Mouse (Mus musculus): Measurements from ENCODE around the gene Pet117.
"Not testable (repeated sequence)": the region's sequence is repeated elsewhere in the genome, so short reads cannot be mapped to it uniquely, and the experiment has no call there.

Gene Pet117

DNA sequence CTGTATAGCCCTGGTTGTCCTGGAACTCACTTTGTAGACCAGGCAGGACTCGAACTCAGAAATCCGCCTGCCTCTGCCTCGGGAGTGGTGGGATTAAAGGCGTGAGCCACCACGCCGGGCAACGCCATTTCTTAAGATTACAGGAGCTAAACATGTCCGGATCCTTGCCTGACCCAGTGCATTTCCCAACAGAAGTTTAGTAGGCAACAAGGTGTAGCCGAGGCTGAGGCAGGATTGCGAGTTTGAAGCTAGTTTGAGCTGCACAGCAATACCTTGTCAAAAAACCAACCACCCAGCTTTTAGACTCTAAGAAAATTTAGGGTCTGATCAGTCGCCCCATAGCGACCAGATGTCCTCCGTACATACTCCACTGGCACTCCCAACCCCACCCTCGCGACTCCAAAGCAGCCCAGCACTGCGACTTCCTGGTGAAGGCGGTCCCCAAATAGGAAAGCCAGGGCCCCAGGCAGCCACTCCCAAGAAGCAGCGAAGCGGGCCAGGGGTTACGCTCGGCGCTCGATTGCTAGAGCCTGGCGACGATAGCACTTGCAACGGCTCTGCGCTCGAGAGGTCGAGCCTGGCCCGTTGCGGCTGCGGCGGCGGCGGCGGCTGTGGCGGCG is at the start of gene Pet117, which contains the start of gene Kat14:
Gene Pet117, plus strand, starts transcription at position 597 of the 620 bp plus-strand sequence.
Gene Kat14, plus strand, starts transcription at position 584 of the 620 bp plus-strand sequence.
- in situ Hi-C loops (cut with MboI; ENCODE audit: unreplicated experiment in 2 of 2), result loop anchor here in 1 of 2 experiments (10.0 kb wide), 1 partner anchor 254 kb away; no protein-coding TSS in a partner anchor

DNA sequence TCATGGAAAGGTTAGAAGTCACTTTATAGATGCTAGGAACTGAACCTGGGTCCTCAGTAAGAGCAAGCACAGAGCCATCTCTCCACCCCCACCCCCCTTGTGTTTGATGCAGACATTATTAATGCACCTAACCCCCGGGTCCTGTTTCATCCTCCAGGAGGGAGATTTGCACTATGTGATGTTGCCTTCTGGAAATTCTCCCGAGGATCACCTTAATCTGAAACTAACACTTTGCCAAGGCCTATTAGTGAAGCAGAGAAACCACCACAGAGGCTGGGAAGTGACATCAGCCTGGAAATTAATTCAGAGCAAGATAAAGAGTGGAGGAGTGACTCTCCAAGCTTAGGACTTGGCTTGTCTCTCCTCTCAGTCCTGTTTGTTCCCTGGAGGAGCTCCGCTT is 44.6 kb upstream of the Pet117 start:
- in situ Hi-C loops (cut with MboI; ENCODE audit: unreplicated experiment in 2 of 2), result loop anchor here in 1 of 2 experiments (25.0 kb wide), 1 partner anchor 1212 kb away; no protein-coding TSS in a partner anchor

DNA sequence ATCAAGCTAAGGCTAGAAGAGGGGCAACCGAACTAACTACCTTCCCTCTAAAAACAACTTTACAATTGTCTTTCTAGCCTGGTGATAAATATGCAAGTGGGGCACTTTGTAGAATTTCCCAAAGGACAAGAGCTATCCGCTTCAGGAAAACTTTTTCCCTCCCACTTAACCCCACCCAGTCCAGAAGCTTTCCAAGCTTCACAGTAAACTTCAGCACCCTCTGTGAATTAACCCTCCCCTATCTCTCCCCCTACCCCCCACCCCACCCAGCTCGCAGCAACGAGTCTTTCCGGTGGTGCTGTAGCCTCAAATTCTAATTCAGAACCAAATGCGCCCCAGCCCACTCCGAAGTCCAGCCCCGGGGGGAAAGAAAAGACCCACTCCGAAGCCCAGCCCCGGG is 39.3 kb upstream of the Pet117 start:
- in situ Hi-C loops (cut with MboI; ENCODE audit: unreplicated experiment in 2 of 2), result no loop called here

DNA sequence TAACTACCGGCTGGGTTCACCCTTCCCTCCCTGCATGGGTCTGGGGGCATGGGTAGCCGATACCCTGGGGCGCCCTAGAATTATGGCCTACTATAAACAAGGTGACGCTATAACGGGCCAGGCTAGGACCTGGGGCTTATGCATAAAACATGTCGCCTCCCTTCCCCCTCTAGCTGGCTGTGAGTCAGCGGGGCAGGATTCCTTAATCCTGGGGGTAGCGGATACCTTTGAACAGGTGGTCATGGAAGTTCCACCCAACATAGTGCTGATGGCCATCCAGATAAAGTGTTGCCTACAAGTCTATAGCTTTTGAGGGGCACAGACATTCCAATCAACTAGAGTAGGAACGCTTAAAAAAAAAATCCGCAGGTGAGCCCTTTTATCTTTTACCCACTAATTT is 38.9 kb upstream of the Pet117 start:
- in situ Hi-C loops (cut with MboI; ENCODE audit: unreplicated experiment in 2 of 2), result no loop called here

DNA sequence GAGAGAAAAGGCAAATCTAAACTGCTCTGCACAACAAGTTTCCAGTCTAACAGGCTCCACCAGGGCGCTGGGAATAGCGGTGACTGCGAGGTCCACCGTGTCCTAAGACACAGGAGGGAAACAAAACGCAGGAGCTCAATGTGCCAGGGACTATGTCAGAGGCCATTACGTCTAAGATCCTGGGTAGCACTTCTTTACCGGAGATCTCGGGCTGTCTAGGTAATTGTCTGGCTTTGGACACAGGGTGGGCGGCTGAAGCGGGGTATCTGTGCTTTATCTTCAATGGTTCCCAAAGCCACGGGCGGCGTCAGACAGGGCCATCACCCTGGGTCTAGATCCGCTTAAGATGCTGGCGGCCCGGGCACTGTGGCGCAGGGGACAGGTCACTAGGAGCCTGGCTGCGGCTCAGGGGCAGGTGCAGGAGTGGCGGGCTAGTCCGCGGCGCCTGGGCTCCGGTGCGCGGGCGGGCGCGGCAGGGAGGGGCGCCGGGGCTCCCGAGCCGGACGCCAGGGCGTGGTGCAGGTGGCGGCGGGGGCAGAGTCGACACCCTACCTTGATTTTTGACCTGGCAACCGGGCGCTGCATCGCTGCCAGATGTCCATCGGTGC is 38.3 kb upstream of the Pet117 start:
- in situ Hi-C loops (cut with MboI; ENCODE audit: unreplicated experiment in 2 of 2), result no loop called here

DNA sequence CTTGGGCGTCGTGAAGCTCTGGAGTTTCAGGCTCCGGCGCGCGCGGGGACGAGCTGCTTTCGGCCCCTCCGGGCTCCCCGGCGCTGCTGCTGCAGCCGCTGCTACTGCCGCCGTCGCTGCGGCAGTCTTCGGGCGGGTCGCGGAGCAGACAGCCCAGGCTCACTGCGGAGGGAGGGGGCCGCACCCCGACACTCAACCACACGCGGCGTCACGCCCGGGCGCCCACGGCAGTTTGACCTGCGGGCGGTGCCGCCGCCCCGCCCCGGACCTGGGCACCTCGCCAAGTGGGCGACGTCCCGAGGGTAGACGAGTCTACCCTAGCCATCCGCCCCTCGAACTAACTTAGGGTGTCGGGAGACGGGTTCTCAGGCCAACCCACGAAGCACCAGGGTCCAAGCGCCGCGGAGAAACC is 37.8 kb upstream of the Pet117 start:
- in situ Hi-C loops (cut with MboI; ENCODE audit: unreplicated experiment in 2 of 2), result no loop called here

DNA sequence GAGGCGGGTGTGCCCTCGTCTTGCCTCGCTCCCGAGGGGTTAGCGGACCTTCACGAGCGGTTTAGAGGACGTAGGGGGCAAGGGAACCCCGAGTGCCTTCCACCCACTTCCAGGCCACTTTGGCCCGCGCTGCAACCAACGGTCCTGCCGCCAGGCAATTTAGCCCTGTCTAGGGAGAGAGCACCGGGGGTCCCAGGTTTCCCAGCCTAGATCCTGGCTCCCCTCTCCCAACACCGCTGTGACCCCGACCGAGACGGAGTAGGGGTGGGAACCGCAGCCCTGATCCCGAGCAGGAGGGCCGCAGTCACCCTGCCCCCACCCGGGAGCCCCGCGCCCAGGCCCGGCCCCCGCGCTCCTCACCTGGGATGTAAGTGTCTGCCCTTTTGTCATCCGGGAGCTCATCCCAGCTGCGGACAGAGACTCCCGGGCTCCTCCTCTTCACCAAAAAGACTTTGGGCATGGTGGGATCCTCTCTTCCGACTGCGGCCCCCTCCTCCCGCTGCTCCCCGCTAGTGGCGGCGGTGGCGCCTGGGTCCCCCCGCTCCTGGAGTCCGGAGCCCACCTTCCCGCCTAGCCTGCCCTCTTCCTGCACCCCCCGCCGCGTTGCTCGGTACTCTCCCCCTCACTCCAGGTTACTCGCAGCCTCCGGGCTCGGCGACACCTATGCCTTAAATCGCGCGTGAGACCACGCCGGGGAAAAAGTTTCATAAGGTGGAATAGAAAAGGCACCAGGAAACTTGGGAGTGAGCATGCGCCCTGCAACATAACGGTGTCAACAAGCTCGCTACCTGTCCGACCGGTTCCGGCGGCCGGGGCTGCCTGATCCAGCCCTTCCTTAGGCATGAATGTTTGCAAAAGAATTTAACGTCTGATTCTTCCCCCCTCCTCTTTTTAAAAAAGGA is 37.1 kb upstream of the Pet117 start, which contains the start of gene Ovol2:
Gene Ovol2, minus strand, starts transcription at position 746 of the 902 bp plus-strand sequence.
- in situ Hi-C loops (cut with MboI; ENCODE audit: unreplicated experiment in 2 of 2), result no loop called here

DNA sequence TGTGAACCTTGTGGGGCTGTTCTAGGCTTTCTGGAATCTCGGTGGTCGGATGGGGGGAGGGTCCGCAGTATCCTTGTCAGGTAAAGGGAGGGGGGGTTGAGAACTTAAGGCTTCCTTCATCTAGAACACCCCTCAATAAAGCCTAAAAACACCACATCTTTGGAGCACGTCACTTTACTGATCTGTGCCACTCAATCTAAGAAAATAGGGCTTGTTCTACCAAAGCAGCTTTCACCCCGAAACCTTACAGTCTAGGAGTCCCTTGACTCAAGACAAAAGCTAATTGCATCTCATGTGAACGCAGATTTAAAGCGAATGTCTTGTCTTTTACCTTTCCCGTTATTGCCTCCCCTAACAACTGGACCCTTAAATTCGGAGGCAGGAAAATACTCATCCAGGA is 36.3 kb upstream of the Pet117 start:
- in situ Hi-C loops (cut with MboI; ENCODE audit: unreplicated experiment in 2 of 2), result no loop called here

DNA sequence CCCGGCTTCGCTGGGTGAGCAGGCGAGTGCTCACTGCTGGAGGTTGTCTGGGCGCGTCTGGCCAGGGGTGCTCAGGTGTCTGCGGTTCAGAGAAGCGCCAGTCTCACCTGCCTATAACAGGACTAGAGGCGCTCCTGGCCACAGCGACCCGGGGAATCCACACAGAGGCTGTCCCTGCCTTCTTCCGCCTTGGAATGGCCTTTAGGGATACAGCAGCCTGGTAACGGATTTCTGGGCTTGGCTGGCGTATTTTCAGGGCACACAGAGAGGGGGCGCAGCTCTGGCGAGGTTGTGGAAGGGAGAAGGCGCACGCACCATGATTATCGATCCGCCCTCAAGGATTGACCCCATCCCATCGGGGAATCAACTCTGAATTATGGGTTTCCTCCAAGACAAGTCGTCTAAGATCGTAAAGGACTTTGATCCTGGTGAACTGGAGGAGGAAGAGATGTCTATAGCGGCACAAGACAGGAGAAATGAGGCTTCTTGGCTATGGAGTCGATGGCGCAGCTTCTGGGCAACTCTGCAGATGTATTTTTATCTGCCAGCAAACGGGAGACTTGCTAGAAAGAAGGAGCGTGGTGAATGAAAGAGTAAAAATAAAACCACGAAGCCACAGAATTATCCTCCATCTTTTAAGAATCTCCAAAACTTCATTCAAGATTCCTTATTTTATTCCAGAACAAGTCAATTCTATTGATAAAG is 35.5 kb upstream of the Pet117 start:
- in situ Hi-C loops (cut with MboI; ENCODE audit: unreplicated experiment in 2 of 2), result no loop called here

DNA sequence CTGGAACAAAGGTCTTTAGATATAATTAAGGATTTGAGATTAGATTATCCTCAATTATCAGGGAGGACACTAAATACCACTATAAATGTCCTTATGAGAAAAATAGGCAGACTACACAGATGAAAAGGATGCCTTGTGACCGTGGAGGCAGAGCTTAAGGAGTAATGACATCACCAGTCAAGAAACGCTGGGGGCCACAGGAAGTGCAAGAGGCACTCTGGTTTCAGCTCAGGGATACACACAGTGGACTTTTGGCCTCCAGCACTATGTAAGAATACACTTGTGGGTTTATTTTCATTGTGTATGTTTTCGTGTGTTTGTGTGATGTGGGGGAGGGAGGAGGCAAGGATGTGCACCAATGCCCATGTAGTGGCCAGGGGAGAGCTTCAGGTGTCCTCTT is 31.6 kb upstream of the Pet117 start:
- in situ Hi-C loops (cut with MboI; ENCODE audit: unreplicated experiment in 2 of 2), result no loop called here

DNA sequence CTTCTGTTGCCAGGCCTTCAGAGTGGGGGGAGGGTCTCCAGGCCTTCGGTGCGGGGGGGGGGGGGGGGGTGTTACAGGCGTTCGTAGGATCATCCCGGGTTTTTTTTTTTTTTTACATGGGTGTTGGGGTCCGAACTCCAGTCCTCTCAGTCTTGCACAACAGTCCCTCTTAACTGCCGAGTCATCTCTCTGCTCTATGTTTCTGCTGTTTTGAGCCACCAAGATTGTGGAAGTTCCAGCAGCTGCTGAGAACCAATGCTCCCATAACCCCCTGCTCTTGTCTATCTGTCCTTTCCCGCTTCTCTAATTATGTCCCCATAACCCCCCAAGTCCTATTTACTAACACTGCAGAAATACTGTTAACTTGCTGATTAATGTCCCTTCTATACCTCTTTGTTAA is 31.1 kb upstream of the Pet117 start:
- in situ Hi-C loops (cut with MboI; ENCODE audit: unreplicated experiment in 2 of 2), result no loop called here

DNA sequence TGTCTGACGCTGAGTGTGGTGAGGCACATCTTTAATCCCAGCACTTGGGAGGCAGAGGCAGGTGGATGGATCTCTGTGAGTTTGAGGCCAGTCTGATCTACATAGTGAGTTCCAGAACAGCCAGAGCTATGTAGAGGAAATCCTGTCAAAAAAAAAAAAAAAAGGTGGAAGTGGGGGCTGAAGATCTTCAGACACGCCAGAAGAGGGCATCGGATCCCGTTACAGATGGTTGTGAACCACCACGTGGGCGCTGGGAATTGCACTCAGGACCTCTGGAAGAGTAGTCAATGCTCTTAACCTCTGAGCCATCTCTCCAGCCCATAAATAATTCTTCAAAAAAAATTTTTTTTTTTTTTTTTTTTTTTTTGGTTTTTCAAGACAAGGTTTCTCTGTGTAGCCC is 30.6 kb upstream of the Pet117 start:
- in situ Hi-C loops (cut with MboI; ENCODE audit: unreplicated experiment in 2 of 2), result not testable (repeated sequence)

DNA sequence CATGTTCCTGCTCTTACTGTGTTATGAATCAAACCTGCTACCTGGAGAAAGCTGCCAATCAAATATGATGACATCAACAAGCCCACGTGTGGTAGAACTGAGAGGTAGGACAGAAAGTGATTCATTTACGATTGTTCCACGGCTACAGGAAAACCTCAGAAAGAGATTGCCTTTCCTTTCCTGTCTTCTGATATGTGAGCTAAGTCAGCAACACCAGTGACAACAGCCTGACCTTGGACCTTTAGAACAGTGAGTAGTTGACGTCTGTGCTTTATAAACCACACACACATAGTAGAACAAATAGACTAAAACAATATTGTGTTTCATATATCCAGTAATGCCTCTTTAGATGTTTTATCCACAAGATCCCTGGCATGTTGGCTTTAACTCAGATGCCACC is 25.6 kb upstream of the Pet117 start:
- in situ Hi-C loops (cut with MboI; ENCODE audit: unreplicated experiment in 2 of 2), result no loop called here

DNA sequence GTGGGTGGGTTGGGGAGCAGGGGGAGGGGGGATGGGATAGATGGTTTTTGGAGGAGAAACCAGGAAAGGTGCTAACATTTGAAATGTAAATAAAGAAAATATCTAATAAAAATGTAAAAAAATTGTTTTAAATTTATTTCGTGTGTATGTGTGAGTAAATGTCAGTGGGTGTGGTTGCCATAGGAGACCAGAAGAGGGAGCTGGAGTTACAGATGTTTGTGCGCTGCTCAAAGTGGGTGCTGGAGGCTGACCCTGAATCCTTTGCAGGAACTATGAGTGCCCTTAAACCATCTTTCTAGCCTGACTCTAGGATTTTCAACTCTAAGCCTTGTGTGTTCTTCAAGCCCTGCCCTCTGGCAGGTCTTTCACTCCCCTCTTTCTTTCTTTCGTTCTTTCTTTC is 20.3 kb upstream of the Pet117 start:
- in situ Hi-C loops (cut with MboI; ENCODE audit: unreplicated experiment in 2 of 2), result no loop called here

DNA sequence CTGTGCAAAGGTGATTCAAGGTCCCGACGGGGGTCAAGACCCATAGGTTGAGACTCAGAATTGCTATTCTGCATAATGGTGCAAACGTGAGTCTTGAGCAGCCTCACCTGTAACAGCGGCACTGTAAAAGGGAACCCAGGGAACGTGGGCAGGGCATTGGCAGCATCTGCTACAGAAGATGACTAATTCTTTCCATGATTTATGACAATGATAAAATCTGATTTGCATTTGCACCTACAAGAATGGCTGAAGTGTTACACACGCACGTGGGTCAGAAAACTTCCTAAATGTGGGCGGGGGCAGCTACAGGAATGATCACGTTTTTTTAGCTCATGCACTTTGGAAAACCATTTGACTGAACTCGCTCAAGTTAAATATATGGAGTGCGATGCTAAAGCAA is 16.0 kb upstream of the Pet117 start:
- in situ Hi-C loops (cut with MboI; ENCODE audit: unreplicated experiment in 2 of 2), result loop anchor here in 1 of 2 experiments (5.0 kb wide), 1 partner anchor 56 kb away; no protein-coding TSS in a partner anchor

DNA sequence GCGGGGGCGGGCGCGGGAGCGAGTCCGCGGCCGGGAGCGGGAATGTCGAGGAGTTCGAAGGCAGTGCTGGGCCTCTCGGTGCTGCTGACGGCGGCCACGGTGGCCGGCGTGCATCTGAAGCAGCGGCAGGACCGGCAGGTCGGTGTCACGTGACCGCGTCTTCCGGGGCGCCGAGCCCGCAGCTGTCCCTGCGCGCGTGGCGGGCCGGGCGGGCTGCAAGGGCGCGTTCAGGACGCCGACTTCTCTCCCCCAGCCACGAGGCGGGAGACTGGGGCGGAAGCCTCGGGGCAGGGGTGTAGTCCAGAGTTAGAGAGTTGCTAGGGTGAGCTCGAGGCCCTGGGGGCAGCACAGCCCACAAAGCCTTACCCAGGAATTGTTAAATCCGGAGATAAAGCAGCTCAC is 225 bp downstream of the Pet117 start:
- in situ Hi-C loops (cut with MboI; ENCODE audit: unreplicated experiment in 2 of 2), result loop anchor here in 1 of 2 experiments (10.0 kb wide), 1 partner anchor 254 kb away; no protein-coding TSS in a partner anchor

DNA sequence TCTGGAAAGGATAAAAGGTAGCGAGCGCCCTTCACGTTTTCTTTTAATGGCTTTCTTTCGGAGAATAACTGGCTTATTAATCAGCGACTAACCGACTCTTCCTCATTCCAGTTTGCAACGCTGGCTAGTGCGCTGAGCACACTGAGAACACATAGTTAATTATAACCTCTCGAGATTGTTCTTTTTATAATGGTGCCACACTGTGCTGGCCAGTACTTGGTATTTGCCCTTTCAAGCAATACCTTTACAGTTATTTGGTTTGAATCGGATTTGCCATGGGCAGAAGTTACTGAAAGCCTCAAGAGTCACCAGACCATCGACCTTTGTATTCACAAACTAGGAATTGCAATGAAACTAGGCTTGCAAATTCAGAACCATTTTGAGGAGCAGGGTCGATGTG is 715 bp downstream of the Pet117 start:
- in situ Hi-C loops (cut with MboI; ENCODE audit: unreplicated experiment in 2 of 2), result loop anchor here in 1 of 2 experiments (10.0 kb wide), 1 partner anchor 255 kb away; no protein-coding TSS in a partner anchor

DNA sequence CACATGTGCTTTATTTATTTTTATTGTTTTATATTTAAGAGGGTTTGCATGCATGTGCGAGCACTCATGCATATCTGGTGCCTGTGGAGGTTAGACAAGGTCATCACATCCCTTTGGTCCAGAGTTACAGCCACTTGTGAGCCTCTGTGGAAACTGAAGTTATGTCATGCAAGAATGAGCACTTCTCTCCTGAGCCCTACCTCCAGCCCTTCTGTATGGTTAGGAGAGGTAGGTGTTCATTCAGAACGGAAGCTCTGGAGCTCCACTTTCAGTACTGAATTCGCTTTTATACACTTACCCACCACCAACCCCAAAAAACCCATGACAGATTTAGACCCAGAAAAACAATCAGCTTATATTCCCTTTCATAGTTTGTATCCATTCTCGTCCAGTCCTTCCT is 2.8 kb downstream of the Pet117 start:
- in situ Hi-C loops (cut with MboI; ENCODE audit: unreplicated experiment in 2 of 2), result no loop called here

DNA sequence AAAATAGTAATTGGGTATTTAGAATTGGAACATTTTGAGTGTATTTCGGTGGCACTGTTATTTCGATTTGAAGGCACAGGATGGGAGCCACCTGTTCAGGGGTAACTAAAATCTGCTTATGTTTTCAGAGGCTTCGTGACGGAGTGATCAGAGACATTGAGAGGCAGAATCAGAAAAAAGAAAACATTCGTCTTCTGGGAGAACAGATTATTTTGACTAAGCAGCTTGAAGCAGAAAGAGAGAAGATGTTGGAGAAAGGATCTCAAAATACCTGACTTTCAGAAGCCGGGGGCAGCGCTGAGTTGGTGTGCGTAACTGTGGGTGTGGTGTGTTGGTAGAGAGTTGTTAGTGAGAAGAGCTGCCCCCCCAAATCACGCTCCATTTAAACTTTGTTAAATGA is 4.3 kb downstream of the Pet117 start:
- in situ Hi-C loops (cut with MboI; ENCODE audit: unreplicated experiment in 2 of 2), result no loop called here

DNA sequence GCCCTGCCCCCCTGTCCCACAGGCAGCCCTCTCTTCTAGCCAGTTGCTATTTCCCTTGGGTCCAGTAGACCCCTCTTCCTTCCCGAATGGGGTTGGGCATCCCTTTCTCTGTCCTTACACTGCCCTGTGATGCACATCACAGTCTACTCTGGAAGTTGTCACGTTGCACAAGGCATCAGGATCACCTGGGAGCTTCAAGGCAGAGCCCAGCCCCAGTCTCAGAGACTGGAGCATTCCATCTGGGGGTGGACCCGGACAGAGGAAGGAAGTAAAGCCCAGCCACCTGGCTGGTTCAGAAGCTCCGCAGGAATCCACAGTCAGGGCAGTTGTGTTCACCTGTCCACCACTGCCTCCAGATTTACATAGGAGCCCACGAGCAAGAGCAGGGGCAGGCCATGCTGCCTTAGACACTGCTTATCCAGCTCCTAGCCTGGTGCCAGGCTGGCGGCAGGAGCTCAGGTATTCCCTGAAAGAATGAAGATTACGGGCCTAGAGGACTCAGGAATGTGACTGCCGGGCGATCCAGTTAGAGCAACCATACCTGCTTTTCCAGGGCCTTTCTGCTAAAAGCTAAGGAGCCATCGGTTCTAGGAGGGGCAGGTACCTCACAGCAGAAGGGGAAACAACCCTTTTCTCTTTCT is 6.4 kb downstream of the Pet117 start:
- in situ Hi-C loops (cut with MboI; ENCODE audit: unreplicated experiment in 2 of 2), result no loop called here
